Mouse (Mus musculus) cerebellum, adult 2 months (tissue): ENCODE measurements around the gene She. TPM values are rescaled to one million over a fixed set of nuclear protein-coding genes. Genes with fewer than 3 reads are reported as not detected.
A peak's percentile ranks its signal among the peaks of the same experiment; 100 is the strongest.

Experiments used
- DNase-seq, 2 experiments: peaks; one replicate each; pipeline ENCODE4 v3.0.0; 2021
- H3K27ac ChIP-seq: fragments of 200-500 bp; 2 replicates; pipeline ENCODE4 v1.5.1; 2012; ENCODE audit warnings: low read length, control low read depth, inconsistent platforms; ENCODE audit not compliant: insufficient read depth
- H3K27me3 ChIP-seq: fragments of 200-500 bp; 2 replicates; pipeline ENCODE4 v1.6.1; 2012; ENCODE audit warnings: inconsistent platforms, mild to moderate bottlenecking, low read length, moderate library complexity; ENCODE audit not compliant: control insufficient read depth, insufficient read depth
- H3K4me1 ChIP-seq: fragments of 200-500 bp; 2 replicates; pipeline ENCODE4 v1.6.1; 2011; ENCODE audit warnings: low read length; ENCODE audit not compliant: control insufficient read depth, insufficient read depth
- H3K4me3 ChIP-seq: fragments of 200-500 bp; replicated peaks from 2 replicates; pipeline ENCODE3; 2011; ENCODE audit warnings: mild to moderate bottlenecking, low read depth, low read length, control low read depth; ENCODE audit not compliant: insufficient read depth
- CTCF ChIP-seq: fragments of 200-500 bp; IDR thresholded peaks from 2 replicates; pipeline ENCODE4 v1.5.1; 2011; ENCODE audit warnings: low read depth, mild to moderate bottlenecking, control low read depth, low read length, moderate library complexity, borderline replicate concordance; ENCODE audit not compliant: insufficient read depth
- POLR2A ChIP-seq: fragments of 200-500 bp; IDR thresholded peaks from 2 replicates; pipeline ENCODE4 v1.6.1; 2011; ENCODE audit warnings: low read length, control low read depth, borderline replicate concordance; ENCODE audit not compliant: insufficient read depth
- WGBS: fragments of 180-500 bp; shearing (Covaris S2); methylation state at CpG from one replicate; pipeline ENCODE4 v1.1.7; 2018; 5-methylcytosine and 5-hydroxymethylcytosine counted together
- polyA plus RNA-seq: library from polyadenylated mRNA; depleted of rRNA; stranded (reverse); fragments of >200 nt; gene quantifications from 2 replicates; pipeline ENCODE4 v1.2.3, GENCODE M21; 2012

The She gene
- polyA plus RNA-seq, 1 experiment = 1.9 TPM

DNA sequence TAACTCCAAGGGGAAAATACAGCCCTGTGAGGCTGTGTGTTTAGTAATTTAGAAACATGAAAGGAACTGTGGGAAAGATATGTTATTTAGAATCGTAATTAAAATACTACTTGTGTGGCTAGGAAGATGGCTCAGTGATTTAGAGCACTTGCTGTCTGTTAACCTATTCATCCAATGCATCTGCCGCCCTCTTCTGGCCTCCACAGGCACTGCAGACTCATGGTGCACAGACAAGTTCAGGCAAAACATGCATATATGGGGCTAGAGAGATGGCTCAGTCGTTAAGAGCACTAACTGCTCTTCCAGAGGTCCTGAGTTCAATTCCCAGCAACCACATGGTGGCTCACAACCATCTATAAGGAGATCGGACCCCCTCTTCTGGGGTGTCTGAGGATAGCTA is 11.1 kb downstream of the She start:
- 76% methylated on average over 4 of the region's 4 CpGs for WGBS
- TF ChIP-seq CTCF = peak; percentile 30; the same call in 1 of the 2 replicates
- TF ChIP-seq POLR2A = no peak
- H3K27me3 ChIP-seq = no peaks in the 10 kb centered on the region
- no peaks in the 10 kb centered on the region; the same call in 1 of the 2 replicates for H3K4me1 ChIP-seq
- no peak overlapping the region for H3K4me3 ChIP-seq
- H3K27ac ChIP-seq = no peak overlapping the region
- no peak for DNase-seq

DNA sequence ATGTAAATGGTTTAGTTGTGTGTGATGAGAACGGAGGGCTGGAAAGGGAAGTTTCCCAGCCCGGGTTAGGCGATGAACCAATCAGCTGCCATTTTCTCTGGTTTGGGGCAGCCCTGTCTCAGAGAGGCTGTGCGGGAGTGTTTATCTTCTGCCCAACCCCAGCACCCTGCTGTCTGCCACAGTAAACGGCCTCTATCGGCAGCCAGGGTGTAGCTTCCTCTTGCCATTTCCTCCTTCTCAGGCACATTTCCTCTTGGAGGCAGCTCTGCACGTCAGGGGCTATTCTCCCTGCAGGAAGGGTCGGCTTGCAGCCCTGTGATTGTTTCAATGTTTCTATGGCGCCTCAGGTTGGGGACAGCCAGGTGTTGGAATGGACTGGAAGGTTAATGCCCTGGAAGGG is 12.0 kb downstream of the She start:
- no peak overlapping the region for H3K4me3 ChIP-seq
- no peaks in the 10 kb centered on the region for H3K4me1 ChIP-seq
- DNase-seq = no peak
- TF ChIP-seq POLR2A = no peak
- no peak for TF ChIP-seq CTCF
- H3K27ac ChIP-seq = no peak overlapping the region
- WGBS = 73% methylated on average over 9 of the region's 9 CpGs
- no peaks in the 10 kb centered on the region for H3K27me3 ChIP-seq

GRCm38 (mm10) chr3:89845814-89846213 is 14.6 kb downstream of the She start:
- no peaks in the 10 kb centered on the region for H3K4me1 ChIP-seq
- H3K27me3 ChIP-seq = no peaks in the 10 kb centered on the region
- no peak for DNase-seq
- no peak for TF ChIP-seq POLR2A
- no peak for TF ChIP-seq CTCF
- 75% methylated on average over 9 of the region's 9 CpGs for WGBS
- no peak overlapping the region for H3K4me3 ChIP-seq
- H3K27ac ChIP-seq = no peak overlapping the region

- no peak overlapping the region for H3K27ac ChIP-seq
- no peak for DNase-seq
- H3K4me3 ChIP-seq = no peak overlapping the region
- WGBS = 72% methylated on average over 3 of the region's 3 CpGs
- H3K4me1 ChIP-seq = no peaks in the 10 kb centered on the region
- no peak for TF ChIP-seq POLR2A
- H3K27me3 ChIP-seq = no peaks in the 10 kb centered on the region
These were observed 16.0 kb downstream of the She start for GRCm38 (mm10) chr3:89847126-89847525.

DNA sequence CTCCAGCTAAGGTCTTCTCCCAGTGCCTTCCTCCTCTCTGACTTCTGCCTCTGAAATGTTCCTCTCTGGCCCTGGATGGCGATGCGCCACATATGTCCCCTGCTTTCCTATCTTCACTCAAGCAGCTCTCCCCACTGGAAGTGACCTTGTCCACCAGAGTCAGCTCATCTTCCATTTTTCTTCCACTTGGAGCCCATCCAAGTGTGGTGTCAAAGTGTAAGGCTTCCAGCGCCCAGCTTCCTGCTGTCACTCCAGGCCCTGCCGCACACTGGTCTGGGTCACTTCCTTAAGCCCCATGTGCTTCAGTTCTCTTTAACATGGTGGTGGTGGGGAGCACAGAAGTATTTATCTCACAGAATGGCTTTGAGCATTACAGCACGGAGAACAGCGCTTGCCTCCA is 16.4 kb downstream of the She start:
- Histone ChIP-seq H3K4me1 (no peaks in the 10 kb centered on the region), H3K27ac (no peak overlapping the region), H3K27me3 (no peaks in the 10 kb centered on the region), H3K4me3 (no peak overlapping the region)
- 62% methylated on average over 6 of the region's 6 CpGs for WGBS
- DNase-seq = no peak
- TF ChIP-seq CTCF (no peak), POLR2A (no peak)

DNA sequence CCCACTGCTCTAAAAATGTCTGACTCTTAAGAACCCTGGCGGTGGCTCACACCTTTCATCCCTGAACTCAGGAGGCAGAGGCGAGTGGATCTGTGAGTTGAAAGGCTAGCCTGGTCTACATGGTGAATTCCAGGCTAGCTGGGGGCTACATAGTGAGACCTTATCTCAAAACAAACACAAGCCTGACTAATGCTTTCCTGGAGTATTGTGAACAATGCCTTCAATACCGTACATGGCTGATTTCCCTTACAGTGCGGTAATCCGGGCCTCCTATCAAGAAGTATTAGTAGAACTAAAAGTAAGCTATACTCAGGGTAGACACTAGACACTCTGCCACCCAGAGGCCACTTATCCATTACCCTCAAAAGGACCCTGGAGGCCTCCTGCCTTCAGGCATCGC is 16.9 kb downstream of the She start:
- no peaks in the 10 kb centered on the region for H3K27me3 ChIP-seq
- no peak for DNase-seq
- H3K27ac ChIP-seq = no peak overlapping the region
- H3K4me3 ChIP-seq = no peak overlapping the region
- TF ChIP-seq POLR2A (no peak), CTCF (no peak)
- no peaks in the 10 kb centered on the region for H3K4me1 ChIP-seq
- WGBS = 90% methylated on average over 6 of the region's 6 CpGs

- TF ChIP-seq POLR2A (no peak), CTCF (no peak)
- Histone ChIP-seq H3K4me1 (no peaks in the 10 kb centered on the region), H3K27ac (no peak overlapping the region), H3K27me3 (no peaks in the 10 kb centered on the region), H3K4me3 (no peak overlapping the region)
- WGBS = 45% methylated on average over 5 of the region's 5 CpGs
- DNase-seq = no peak
These were observed 22.6 kb downstream of the She start for GRCm38 (mm10) chr3:89853752-89854151.

- Histone ChIP-seq H3K27ac (no peak overlapping the region), H3K27me3 (no peaks in the 10 kb centered on the region), H3K4me3 (no peak overlapping the region), H3K4me1 (no peaks in the 10 kb centered on the region; the same call in none of the 2 replicates)
- DNase-seq = no peak
- TF ChIP-seq CTCF (peak; percentile 24; the same call in 1 of the 2 replicates), POLR2A (no peak)
- 86% methylated on average over 3 of the region's 3 CpGs for WGBS
These were observed 26.2 kb downstream of the She start for GRCm38 (mm10) chr3:89857353-89857752.

DNA sequence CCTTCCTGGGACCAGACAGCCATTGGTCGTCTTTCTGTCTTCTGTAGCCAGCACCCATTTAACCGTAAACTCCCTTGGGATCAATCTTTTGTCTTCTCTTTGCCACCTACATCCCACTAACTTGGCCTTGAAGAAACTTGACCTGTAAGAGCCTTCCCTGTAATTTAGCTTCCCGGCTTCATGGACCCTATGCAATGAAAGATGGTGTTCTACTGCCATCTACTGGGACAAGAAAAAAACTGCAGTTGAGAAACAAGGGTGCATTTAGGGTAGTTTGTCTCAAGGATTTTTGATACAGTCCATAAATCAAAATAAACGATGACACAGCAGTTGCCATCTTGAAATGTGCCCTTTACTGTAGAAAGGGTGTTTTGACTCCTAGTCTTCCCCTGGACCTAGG is 27.0 kb downstream of the She start:
- TF ChIP-seq POLR2A = no peak
- TF ChIP-seq CTCF = peak; percentile 47; the same call in 1 of the 2 replicates
- Histone ChIP-seq H3K27ac (no peak overlapping the region), H3K4me1 (no peaks in the 10 kb centered on the region; the same call in none of the 2 replicates), H3K27me3 (no peaks in the 10 kb centered on the region), H3K4me3 (no peak overlapping the region)
- 5% methylated on average over 4 of the region's 4 CpGs for WGBS
- peak in 1 of 2 experiments; percentile 33 for DNase-seq
